Mouse (Mus musculus) layer of hippocampus, adult 18-20 months (tissue): ENCODE results near the gene Olfr1467. TPM values are rescaled to one million over a fixed set of nuclear protein-coding genes. Genes with fewer than 3 reads are reported as not detected.

Experiments
- DNase-seq, 2 experiments: peaks; one replicate each; pipeline ENCODE4 v3.0.0; 2022; ENCODE audit warnings: low spot score in 2 of 2
- long read RNA-seq: library from polyadenylated mRNA; stranded (forward); transcript quantifications from one replicate; pipeline ENCODE4 v2.0.0, GENCODE M21; 2021
- total RNA-seq, 2 experiments: library from RNA; stranded (reverse); gene quantifications; 2 replicates each; pipeline ENCODE4 v1.2.3; 2021

Gene Olfr1467
- not detected for total RNA-seq
- long read RNA-seq: 0 reads

DNA sequence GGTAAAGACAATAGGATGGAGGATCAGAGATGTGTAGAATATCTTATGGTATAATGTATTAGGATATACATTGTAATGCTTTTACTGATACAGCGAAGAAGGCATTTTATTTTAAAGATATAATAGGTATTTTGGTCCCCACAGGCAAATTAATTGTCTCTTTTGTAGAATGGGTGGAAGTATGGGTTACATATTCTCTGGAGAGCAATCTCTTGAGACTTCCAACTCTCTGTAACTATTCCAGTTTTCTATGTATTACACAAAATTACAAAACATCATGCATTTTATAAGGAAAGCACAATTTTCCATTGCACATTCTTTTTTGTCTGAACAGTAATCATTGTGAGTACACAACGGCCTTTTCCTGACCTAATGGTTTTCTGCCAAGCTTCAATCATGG lies at the start of gene Olfr1467:
TSS of gene Olfr1467 (plus strand) at position 301 of the 400 bp plus-strand sequence.
- DNase-seq: no peak

DNA sequence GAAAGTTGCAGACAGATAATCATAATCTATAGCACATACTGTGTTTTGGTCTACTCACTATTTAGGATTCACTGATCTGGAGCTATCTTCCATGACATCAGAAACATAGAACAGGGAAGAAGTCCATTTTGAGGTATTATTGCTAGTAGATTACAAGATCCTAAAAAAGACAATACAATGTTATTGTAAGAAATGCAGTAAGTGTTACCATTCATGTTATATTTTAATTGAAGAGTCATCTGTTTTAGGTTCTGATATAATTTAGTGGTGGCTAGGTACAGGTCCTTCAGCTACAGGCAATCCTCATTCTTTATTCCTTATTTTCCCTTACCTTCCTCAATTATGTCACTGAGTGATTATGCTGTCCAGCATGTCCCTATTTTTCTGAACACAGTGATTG lies 46.6 kb upstream of the Olfr1467 start, which contains the start of gene Olfr1465:
TSS of gene Olfr1465 (minus strand) at position 101 of the 400 bp plus-strand sequence.
- DNase-seq: no peak

DNA sequence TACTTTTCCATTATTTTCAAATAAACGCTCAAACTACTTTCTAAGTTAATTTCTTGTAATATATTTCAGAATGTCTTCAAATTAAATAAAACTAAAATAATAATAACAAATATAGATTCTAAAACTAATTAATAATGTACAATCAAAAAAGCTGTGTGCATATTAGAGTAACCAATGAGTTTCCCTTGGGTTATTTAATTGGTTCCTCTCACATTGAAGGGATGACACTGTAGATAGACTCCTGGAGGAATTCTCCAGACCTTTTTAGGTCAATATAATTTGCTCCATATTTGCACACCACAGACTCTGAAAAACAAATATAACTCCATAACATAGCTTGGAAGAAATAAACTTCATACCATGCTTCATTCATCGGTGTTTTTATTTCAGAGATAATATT lies 23.5 kb upstream of the Olfr1467 start, which contains the start of gene Olfr1466:
TSS of gene Olfr1466 (plus strand) at position 301 of the 400 bp plus-strand sequence.
- DNase-seq: no peak

DNA sequence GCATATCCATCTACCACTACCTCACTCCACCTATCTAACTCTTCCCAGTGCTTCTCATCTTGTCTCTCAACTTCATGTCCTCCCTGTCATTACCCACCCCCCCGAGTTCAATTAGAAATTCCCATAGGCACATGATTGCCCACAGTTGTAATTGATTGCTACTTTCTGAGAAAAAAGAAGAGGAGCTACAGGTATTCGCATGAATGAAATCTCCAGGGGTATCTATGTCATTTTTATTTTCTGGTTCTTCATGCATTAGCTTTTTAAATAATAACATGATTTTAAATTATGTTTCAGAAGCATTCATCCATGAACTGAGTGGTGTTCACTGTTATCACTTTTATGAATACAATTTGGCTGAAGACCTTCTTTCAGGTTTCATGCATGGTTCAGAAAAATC lies 45.5 kb downstream of the Olfr1467 start, which contains the start of gene Olfr1469:
TSS of gene Olfr1469 (plus strand) at position 301 of the 400 bp plus-strand sequence.
- no peak for DNase-seq

Other genes with a start within 250 kb of the Olfr1467 start
- gene Olfr1459, start 212.7 kb upstream of the Olfr1467 start, total RNA-seq: under 1 TPM; 0.17 to 0.18 TPM
- gene Olfr1461, start 199.2 kb upstream of the Olfr1467 start, total RNA-seq: not detected
- not detected for gene Olfr1462, start 176.5 kb upstream of the Olfr1467 start, total RNA-seq
- gene Olfr1463, start 130.9 kb upstream of the Olfr1467 start, total RNA-seq: not detected
- gene Olfr1465, start 46.7 kb upstream of the Olfr1467 start, total RNA-seq: not detected
- not detected for gene Olfr1466, start 23.4 kb upstream of the Olfr1467 start, total RNA-seq
- gene Olfr1469, start 45.6 kb downstream of the Olfr1467 start, total RNA-seq: not detected
- not detected for gene Olfr1471, start 81.2 kb downstream of the Olfr1467 start, total RNA-seq
- not detected for gene Olfr1472, start 93.8 kb downstream of the Olfr1467 start, total RNA-seq
- not detected for gene Olfr1474, start 107.3 kb downstream of the Olfr1467 start, total RNA-seq
- not detected for gene Olfr1475, start 118.0 kb downstream of the Olfr1467 start, total RNA-seq
- not detected for gene Olfr1477, start 138.3 kb downstream of the Olfr1467 start, total RNA-seq
- not detected for gene Olfr1480, start 165.7 kb downstream of the Olfr1467 start, total RNA-seq
- gene Olfr1484, start 221.3 kb downstream of the Olfr1467 start, total RNA-seq: not detected